In the genomic region with DNA sequence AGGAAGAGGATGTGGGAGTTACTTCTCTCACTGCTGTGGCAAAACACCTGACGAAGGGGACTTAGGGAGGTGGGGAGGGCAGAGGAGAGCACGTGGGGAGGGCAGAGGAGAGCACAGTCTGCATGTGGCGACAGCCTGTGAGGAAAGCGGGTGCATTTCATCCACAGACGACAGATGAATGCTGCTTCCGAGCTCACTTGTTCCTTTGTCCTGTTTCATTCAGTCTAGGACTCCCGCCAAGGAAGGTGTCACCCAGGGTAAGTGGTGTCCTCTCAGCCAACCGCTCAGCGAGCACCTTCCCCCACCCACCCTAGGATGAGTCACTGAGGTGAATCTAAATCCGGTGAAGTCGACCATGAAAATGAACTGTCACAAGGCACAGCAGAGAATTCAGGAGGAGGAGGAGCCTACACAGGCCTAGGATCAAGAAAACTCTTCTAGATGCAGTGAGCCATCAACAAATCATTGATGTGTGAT, we compare ENCODE assay signal across 10 mouse cellular contexts. TPM values are rescaled to one million over a fixed set of nuclear protein-coding genes. Genes with fewer than 3 reads are reported as not detected.
DNase-seq lines count a peak whose midpoint lies in the region; TF ChIP-seq lines count a peak whose summit lies in the region.
"Had no signal": no experiment of that assay in that cellular context is flagged by ENCODE, and none has a peak within 500 bp of the region (broad histone marks: within the 10 kb centered on the region; RNA-seq: fewer than 3 reads in every experiment).

No protein-coding gene starts in this region.

- H3K36me3 ChIP-seq in kidney, adult 2 months (ENCODE audit: control insufficient read depth, insufficient read depth, low read length): no peaks in the 10 kb centered on the region
- H3K36me3 ChIP-seq: embryonic facial prominence, embryonic 15.5 days had no signal

- TF ChIP-seq POLR2A in kidney, adult 2 months (IDR thresholded peaks at IDR 0.05; ENCODE audit: low read depth, low read length): no peak

- no peak for TF ChIP-seq CTCF in kidney, adult 2 months (conservative IDR thresholded peaks at IDR 0.05; ENCODE audit: insufficient read depth, insufficient read length, low read depth, low read length)

- H3K27ac ChIP-seq in kidney, adult 2 months (ENCODE audit: insufficient read depth, low read depth, low read length): no peak overlapping the region
- H3K27ac ChIP-seq: embryonic facial prominence, embryonic 15.5 days had no signal

- peak; percentile 53 for DNase-seq in right cerebral cortex, adult 18-20 months
- DNase-seq in right cerebral cortex, postnatal 25 days: no peak
- DNase-seq in cerebellum, adult 11 months: peak; percentile 55
- peak; percentile 79 for DNase-seq in kidney, adult 2 months
- peak; percentile 71 for DNase-seq in thymus, postnatal 0 days (ENCODE audit: low spot score)
- DNase-seq in gastrocnemius, postnatal 4 days (ENCODE audit: low spot score in 2 of 2): no peak
- no peak for DNase-seq in testis, postnatal 14 days (ENCODE audit: low spot score)

- H3K27me3 ChIP-seq in kidney, adult 2 months (replicated peaks; ENCODE audit: control insufficient read depth, insufficient read depth, low read length): no peaks in the 10 kb centered on the region
- H3K27me3 ChIP-seq: embryonic facial prominence, embryonic 15.5 days had no signal

- WGBS in kidney, adult 2 months: 35% methylated on average over 11 of the region's 11 CpGs

- no peaks in the 10 kb centered on the region for H3K4me1 ChIP-seq in kidney, adult 2 months (ENCODE audit: control insufficient read depth, insufficient read depth, low read length)
- H3K4me1 ChIP-seq: embryonic facial prominence, embryonic 15.5 days had no signal

- no peak overlapping the region for H3K4me3 ChIP-seq in kidney, adult 2 months (ENCODE audit: insufficient read depth, low read depth, low read length)
- H3K4me3 ChIP-seq: embryonic facial prominence, embryonic 15.5 days had no signal

RNA-seq across cellular contexts. Expression of gene BC005537, which starts 15.4 kb away (rescaled TPM):
- 35.3 and 42.4 TPM in 2 replicates for polyA plus RNA-seq in kidney, adult 2 months (2012; rRNA removed)
- 21.6 and 25.6 TPM in 2 replicates for polyA plus RNA-seq in thymus, postnatal 0 days (2015; fragmentation: Nextera tagmentation; extraction: Ambion mirVana)
- total RNA-seq in gastrocnemius, postnatal 4 days (2021): 100 to 1,000 TPM; 100 to 114 TPM

RNA-seq across cellular contexts. Expression of gene Gmnn, which starts 24.3 kb away (rescaled TPM):
- polyA plus RNA-seq in kidney, adult 2 months (2012; rRNA removed): 4.1 and 7.1 TPM in 2 replicates
- polyA plus RNA-seq in thymus, postnatal 0 days (2015; fragmentation: Nextera tagmentation; extraction: Ambion mirVana): 160 and 170 TPM in 2 replicates
- total RNA-seq in gastrocnemius, postnatal 4 days (2021): 10 to 100 TPM; 10.2 to 11.7 TPM

RNA-seq across cellular contexts. Expression of gene Armh2, which starts 45.0 kb away (rescaled TPM):
- not detected in 2 replicates for polyA plus RNA-seq in kidney, adult 2 months (2012; rRNA removed)
- not detected in 2 replicates for polyA plus RNA-seq in thymus, postnatal 0 days (2015; fragmentation: Nextera tagmentation; extraction: Ambion mirVana)
- total RNA-seq in gastrocnemius, postnatal 4 days (2021): not detected
- total RNA-seq: liver, adult 2 months had no signal
- polyA plus RNA-seq: embryonic facial prominence, embryonic 15.5 days; liver, adult 2 months; small intestine, adult 2 months had no signal

RNA-seq across cellular contexts. Expression of gene Acot13, which starts 45.3 kb away (rescaled TPM):
- polyA plus RNA-seq in kidney, adult 2 months (2012; rRNA removed): 259 and 286 TPM in 2 replicates
- 119 and 129 TPM in 2 replicates for polyA plus RNA-seq in thymus, postnatal 0 days (2015; fragmentation: Nextera tagmentation; extraction: Ambion mirVana)
- total RNA-seq in gastrocnemius, postnatal 4 days (2021): 10 to 100 TPM; 50.9 to 57.6 TPM

RNA-seq across cellular contexts. Expression of gene Tdp2, which starts 45.4 kb away (rescaled TPM):
- polyA plus RNA-seq in kidney, adult 2 months (2012; rRNA removed): 19.6 and 19.7 TPM in 2 replicates
- polyA plus RNA-seq in thymus, postnatal 0 days (2015; fragmentation: Nextera tagmentation; extraction: Ambion mirVana): 54.3 and 60.2 TPM in 2 replicates
- total RNA-seq in gastrocnemius, postnatal 4 days (2021): 10 to 100 TPM; 15.5 to 16.1 TPM

Comparison
In these comparisons a context has a peak if more than half of its experiments do, and no peak if none do; other contexts are left out.
1. DNase-seq: peak in right cerebral cortex, adult 18-20 months (single experiment), cerebellum, adult 11 months (single experiment), kidney, adult 2 months (single experiment) and thymus, postnatal 0 days (single experiment); none in right cerebral cortex, postnatal 25 days (single experiment), gastrocnemius, postnatal 4 days (0 of 2) and testis, postnatal 14 days (single experiment).
2. RNA of gene Gmnn, which starts 24.3 kb away (polyA plus RNA-seq): 160 to 170 TPM in thymus, postnatal 0 days; 4.1 to 7.1 TPM in kidney, adult 2 months; every median in the first group is over 10 times any median in the second.